Mouse (Mus musculus): ENCODE measurements at regions not wholly inside any gene's neighbourhood (a gene's known extent, or its start where the extent isn't known, plus 50 kb on each side); places are given as distances from the start of the nearest gene placed in this dataset.

GRCm38 (mm10) chr6:117606211-117606610 lies 234.8 kb upstream of the Zfp637 start:
- ATAC-seq (ENCODE audit: insufficient number of reproducible peaks, low FRiP score): no peak
- WGBS: 75% methylated on average over 6 of the region's 6 CpGs
- peak overlapping the region; percentile 43; the same call in 1 of the 2 replicates for H3K4me2 ChIP-seq
- H3K4me3 ChIP-seq: no peak overlapping the region
- H3K4me1 ChIP-seq (replicated peaks): peaks cover 43% of the 10 kb centered on the region
- no peaks in the 10 kb centered on the region for H3K36me3 ChIP-seq
- H3K9ac ChIP-seq: no peak overlapping the region
- H3K9me3 ChIP-seq (replicated peaks): peaks cover 10% of the 10 kb centered on the region
- peaks cover 33% of the 10 kb centered on the region for H3K27me3 ChIP-seq (replicated peaks)
- H3K27ac ChIP-seq (ENCODE audit: poor library complexity, severe bottlenecking): peak overlapping the region; percentile 76

- H3K27me3 ChIP-seq (replicated peaks): peaks cover 41% of the 10 kb centered on the region
- no peak for ATAC-seq (ENCODE audit: insufficient number of reproducible peaks, low FRiP score)
- WGBS: 29% methylated on average over 5 of the region's 5 CpGs
- H3K9me3 ChIP-seq (replicated peaks): peaks cover 8% of the 10 kb centered on the region
- H3K36me3 ChIP-seq: no peaks in the 10 kb centered on the region
- H3K4me3 ChIP-seq: no peak overlapping the region
- H3K4me2 ChIP-seq: no peak overlapping the region
- H3K4me1 ChIP-seq (replicated peaks): peaks cover 46% of the 10 kb centered on the region
- no peak overlapping the region for H3K27ac ChIP-seq (ENCODE audit: poor library complexity, severe bottlenecking)
- no peak overlapping the region for H3K9ac ChIP-seq
These were observed 234.0 kb upstream of the Zfp637 start for GRCm38 (mm10) chr6:117607023-117607422.

- H3K4me2 ChIP-seq: 0 out of 2 replicates have a peak overlapping the region, but pooled peaks have one; percentile 22
- ATAC-seq (ENCODE audit: insufficient number of reproducible peaks, low FRiP score): no peak
- no peaks in the 10 kb centered on the region for H3K9me3 ChIP-seq (replicated peaks)
- peaks cover 67% of the 10 kb centered on the region for H3K27me3 ChIP-seq (replicated peaks)
- 0 out of 2 replicates have a peak overlapping the region, but pooled peaks have one; percentile 41 for H3K27ac ChIP-seq (ENCODE audit: poor library complexity, severe bottlenecking)
- WGBS: 45% methylated on average over 11 of the region's 11 CpGs
- H3K4me3 ChIP-seq: no peak overlapping the region
- peaks cover 45% of the 10 kb centered on the region for H3K4me1 ChIP-seq (replicated peaks)
- H3K9ac ChIP-seq: no peak overlapping the region
- no peaks in the 10 kb centered on the region for H3K36me3 ChIP-seq
These were observed 231.2 kb upstream of the Zfp637 start for GRCm38 (mm10) chr6:117609476-117610404.

- 74% methylated on average over 10 of the region's 10 CpGs for WGBS
- Histone ChIP-seq H3K27ac (ENCODE audit: poor library complexity, severe bottlenecking) (no peak overlapping the region), H3K4me2 (no peak overlapping the region), H3K4me1 (replicated peaks) (peaks cover 31% of the 10 kb centered on the region), H3K36me3 (no peaks in the 10 kb centered on the region), H3K4me3 (no peak overlapping the region), H3K27me3 (replicated peaks) (peaks cover 76% of the 10 kb centered on the region), H3K9me3 (replicated peaks) (no peaks in the 10 kb centered on the region), H3K9ac (no peak overlapping the region)
- no peak for ATAC-seq (ENCODE audit: insufficient number of reproducible peaks, low FRiP score)
These were observed 229.7 kb upstream of the Zfp637 start for GRCm38 (mm10) chr6:117611281-117611680.

GRCm38 (mm10) chr6:117611965-117612364 lies 229.0 kb upstream of the Zfp637 start:
- no peak overlapping the region for H3K4me2 ChIP-seq
- ATAC-seq (ENCODE audit: insufficient number of reproducible peaks, low FRiP score): no peak
- no peak overlapping the region for H3K9ac ChIP-seq
- H3K36me3 ChIP-seq: no peaks in the 10 kb centered on the region
- WGBS: 81% methylated on average over 8 of the region's 8 CpGs
- no peak overlapping the region for H3K27ac ChIP-seq (ENCODE audit: poor library complexity, severe bottlenecking)
- H3K9me3 ChIP-seq (replicated peaks): no peaks in the 10 kb centered on the region
- no peak overlapping the region for H3K4me3 ChIP-seq
- peaks cover 75% of the 10 kb centered on the region for H3K27me3 ChIP-seq (replicated peaks)
- peaks cover 31% of the 10 kb centered on the region for H3K4me1 ChIP-seq (replicated peaks)

GRCm38 (mm10) chr6:117612421-117612820 lies 228.6 kb upstream of the Zfp637 start:
- no peak overlapping the region for H3K4me3 ChIP-seq
- WGBS: 78% methylated on average over 8 of the region's 8 CpGs
- no peaks in the 10 kb centered on the region for H3K9me3 ChIP-seq (replicated peaks)
- H3K27me3 ChIP-seq (replicated peaks): peaks cover 70% of the 10 kb centered on the region
- H3K4me1 ChIP-seq (replicated peaks): peaks cover 29% of the 10 kb centered on the region
- ATAC-seq (ENCODE audit: insufficient number of reproducible peaks, low FRiP score): no peak
- no peak overlapping the region for H3K9ac ChIP-seq
- H3K36me3 ChIP-seq: no peaks in the 10 kb centered on the region
- no peak overlapping the region for H3K27ac ChIP-seq (ENCODE audit: poor library complexity, severe bottlenecking)
- H3K4me2 ChIP-seq: no peak overlapping the region

GRCm38 (mm10) chr6:117613656-117614350 lies 227.2 kb upstream of the Zfp637 start:
- ATAC-seq (ENCODE audit: insufficient number of reproducible peaks, low FRiP score): no peak
- H3K9me3 ChIP-seq (replicated peaks): no peaks in the 10 kb centered on the region
- H3K4me2 ChIP-seq: no peak overlapping the region
- peaks cover 75% of the 10 kb centered on the region for H3K27me3 ChIP-seq (replicated peaks)
- no peak overlapping the region for H3K9ac ChIP-seq
- H3K27ac ChIP-seq (ENCODE audit: poor library complexity, severe bottlenecking): no peak overlapping the region
- H3K4me3 ChIP-seq: no peak overlapping the region
- H3K4me1 ChIP-seq (replicated peaks): peaks cover 31% of the 10 kb centered on the region
- no peaks in the 10 kb centered on the region for H3K36me3 ChIP-seq
- WGBS: 63% methylated on average over 11 of the region's 11 CpGs

- Histone ChIP-seq H3K4me1 (replicated peaks) (peaks cover 28% of the 10 kb centered on the region), H3K36me3 (no peaks in the 10 kb centered on the region), H3K27ac (ENCODE audit: poor library complexity, severe bottlenecking) (no peak overlapping the region), H3K4me3 (no peak overlapping the region), H3K9ac (no peak overlapping the region), H3K4me2 (no peak overlapping the region), H3K9me3 (replicated peaks) (no peaks in the 10 kb centered on the region), H3K27me3 (replicated peaks) (peaks cover 75% of the 10 kb centered on the region)
- no peak for ATAC-seq (ENCODE audit: insufficient number of reproducible peaks, low FRiP score)
- 72% methylated on average over 6 of the region's 6 CpGs for WGBS
These were observed 226.6 kb upstream of the Zfp637 start for GRCm38 (mm10) chr6:117614386-117614785.

GRCm38 (mm10) chr6:117617168-117617567 lies 223.8 kb upstream of the Zfp637 start:
- Histone ChIP-seq H3K9me3 (replicated peaks) (no peaks in the 10 kb centered on the region), H3K9ac (no peak overlapping the region), H3K27ac (ENCODE audit: poor library complexity, severe bottlenecking) (no peak overlapping the region), H3K4me1 (replicated peaks) (peaks cover 13% of the 10 kb centered on the region), H3K4me3 (no peak overlapping the region), H3K36me3 (no peaks in the 10 kb centered on the region), H3K27me3 (replicated peaks) (peaks cover 79% of the 10 kb centered on the region), H3K4me2 (peak overlapping the region; percentile 26; the same call in 1 of the 2 replicates)
- ATAC-seq (ENCODE audit: insufficient number of reproducible peaks, low FRiP score): no peak
- 15% methylated on average over 6 of the region's 6 CpGs for WGBS

- Histone ChIP-seq H3K4me3 (no peak overlapping the region), H3K4me1 (replicated peaks) (peaks cover 13% of the 10 kb centered on the region), H3K9me3 (replicated peaks) (no peaks in the 10 kb centered on the region), H3K27me3 (replicated peaks) (peaks cover 81% of the 10 kb centered on the region), H3K9ac (no peak overlapping the region), H3K36me3 (no peaks in the 10 kb centered on the region), H3K4me2 (no peak overlapping the region), H3K27ac (ENCODE audit: poor library complexity, severe bottlenecking) (no peak overlapping the region)
- 70% methylated on average over 4 of the region's 4 CpGs for WGBS
- ATAC-seq (ENCODE audit: insufficient number of reproducible peaks, low FRiP score): no peak
These were observed 223.0 kb upstream of the Zfp637 start for GRCm38 (mm10) chr6:117617951-117618350.

- H3K4me2 ChIP-seq: no peak overlapping the region
- peaks cover 80% of the 10 kb centered on the region for H3K27me3 ChIP-seq (replicated peaks)
- ATAC-seq (ENCODE audit: insufficient number of reproducible peaks, low FRiP score): no peak
- no peak overlapping the region for H3K27ac ChIP-seq (ENCODE audit: poor library complexity, severe bottlenecking)
- peaks cover 13% of the 10 kb centered on the region for H3K4me1 ChIP-seq (replicated peaks)
- H3K4me3 ChIP-seq: no peak overlapping the region
- H3K9ac ChIP-seq: no peak overlapping the region
- no peaks in the 10 kb centered on the region for H3K36me3 ChIP-seq
- WGBS: 66% methylated on average over 2 of the region's 2 CpGs
- H3K9me3 ChIP-seq (replicated peaks): no peaks in the 10 kb centered on the region
These were observed 221.4 kb upstream of the Zfp637 start for GRCm38 (mm10) chr6:117619606-117620005.

Data from heart, embryonic 12.5 days (tissue).